Mouse (Mus musculus) testis, adult 2 months (tissue): ENCODE measurements around the gene Cuedc1.

Experiments used
- CTCF ChIP-seq: fragments of 200-500 bp; IDR thresholded peaks from 2 replicates; pipeline ENCODE4 v1.5.1; 2012; ENCODE audit warnings: low read depth, mild to moderate bottlenecking, inconsistent platforms, low read length, moderate library complexity; ENCODE audit not compliant: control insufficient read depth, insufficient read depth, insufficient replicate concordance
- POLR2A ChIP-seq: fragments of 200-500 bp; IDR thresholded peaks from 2 replicates; pipeline ENCODE4 v1.6.1; 2012; ENCODE audit warnings: low read depth, mild to moderate bottlenecking, inconsistent platforms, low read length, moderate library complexity; ENCODE audit not compliant: control insufficient read depth

GRCm38 (mm10) chr11:88049732-88050131 is 48.1 kb upstream of the Cuedc1 start:
- TF ChIP-seq CTCF (no peak), POLR2A (no peak)
